Mouse (Mus musculus) olfactory bulb, adult 2 months (tissue): Measurements from ENCODE around the gene Myadml2. TPM values are rescaled to one million over a fixed set of nuclear protein-coding genes. Genes with fewer than 3 reads are reported as not detected.

Source experiments
- H3K27ac ChIP-seq: fragments of 200-500 bp; 2 replicates; pipeline ENCODE4 v1.5.1; 2012; ENCODE audit warnings: low read depth, low read length; ENCODE audit not compliant: insufficient read depth
- H3K4me1 ChIP-seq: fragments of 200-500 bp; 2 replicates; pipeline ENCODE4 v1.6.1; 2012; ENCODE audit warnings: low read length; ENCODE audit not compliant: control insufficient read depth, insufficient read depth
- H3K4me3 ChIP-seq: fragments of 200-500 bp; 2 replicates; pipeline ENCODE4 v1.5.1; 2012; ENCODE audit warnings: mild to moderate bottlenecking, low read depth, low read length, moderate library complexity; ENCODE audit not compliant: insufficient read depth
- CTCF ChIP-seq: fragments of 200-500 bp; IDR thresholded peaks from 2 replicates; pipeline ENCODE4 v1.5.1; 2012; ENCODE audit warnings: low read depth, mild to moderate bottlenecking, low read length, moderate library complexity; ENCODE audit not compliant: insufficient read depth
- POLR2A ChIP-seq: fragments of 200-500 bp; IDR thresholded peaks from 2 replicates; pipeline ENCODE4 v1.6.1; 2012; ENCODE audit warnings: mild to moderate bottlenecking, low read depth, low read length, moderate library complexity; ENCODE audit not compliant: insufficient read depth
- WGBS: fragments of 180-500 bp; shearing (Covaris S2); methylation state at CpG from one replicate; pipeline ENCODE4 v1.1.7; 2018; 5-methylcytosine and 5-hydroxymethylcytosine counted together
- polyA plus RNA-seq: library from polyadenylated mRNA; stranded (reverse); fragments of >200 nt; gene quantifications from 2 replicates; pipeline ENCODE4 v1.2.4, GENCODE M21; 2012; ENCODE audit warnings: low replicate concordance; ENCODE audit not compliant: missing spikeins, insufficient read depth, insufficient read length

Gene Myadml2
- not detected in 2 replicates for polyA plus RNA-seq

GRCm38 (mm10) chr11:120648001-120648476 is at the start of gene Myadml2:
Gene Myadml2, minus strand, starts transcription at chr11:120648158.
- peak within 1 kb of the TSS; percentile 75 for H3K4me3 ChIP-seq
- TF ChIP-seq CTCF (no peak), POLR2A (peak; percentile 64)
- H3K27ac ChIP-seq, result peak within 1 kb of the TSS; percentile 97
- H3K4me1 ChIP-seq, result peaks cover 23% of the 10 kb centered on the region
- 5% methylated on average over 13 of the region's 13 CpGs for WGBS

GRCm38 (mm10) chr11:120697741-120698140 is 49.8 kb upstream of the Myadml2 start:
- TF ChIP-seq CTCF, result no peak
- TF ChIP-seq POLR2A, result no peak
- H3K27ac ChIP-seq, result no peak overlapping the region
- no peak overlapping the region for H3K4me3 ChIP-seq
- WGBS, result 36% methylated on average over 10 of the region's 10 CpGs
- peaks cover 13% of the 10 kb centered on the region for H3K4me1 ChIP-seq

GRCm38 (mm10) chr11:120696568-120696967 is 48.6 kb upstream of the Myadml2 start:
- 93% methylated on average over 6 of the region's 6 CpGs for WGBS
- Histone ChIP-seq H3K4me1 (peaks cover 13% of the 10 kb centered on the region), H3K4me3 (no peak overlapping the region), H3K27ac (no peak overlapping the region)
- TF ChIP-seq POLR2A (no peak), CTCF (no peak)

- Histone ChIP-seq H3K4me3 (no peak overlapping the region), H3K4me1 (peaks cover 13% of the 10 kb centered on the region), H3K27ac (no peak overlapping the region)
- TF ChIP-seq CTCF (no peak), POLR2A (no peak)
- WGBS, result 59% methylated on average over 12 of the region's 12 CpGs
These were observed 47.7 kb upstream of the Myadml2 start for GRCm38 (mm10) chr11:120695641-120696040.

GRCm38 (mm10) chr11:120695184-120695583 is 47.2 kb upstream of the Myadml2 start:
- 45% methylated on average over 4 of the region's 4 CpGs for WGBS
- Histone ChIP-seq H3K4me3 (no peak overlapping the region), H3K27ac (no peak overlapping the region), H3K4me1 (peaks cover 11% of the 10 kb centered on the region)
- TF ChIP-seq POLR2A (no peak), CTCF (no peak)

GRCm38 (mm10) chr11:120693461-120693860 is 45.5 kb upstream of the Myadml2 start:
- WGBS, result 82% methylated on average over 3 of the region's 3 CpGs
- no peak for TF ChIP-seq POLR2A
- TF ChIP-seq CTCF, result no peak
- Histone ChIP-seq H3K4me3 (no peak overlapping the region), H3K27ac (no peak overlapping the region), H3K4me1 (peaks cover 11% of the 10 kb centered on the region)

GRCm38 (mm10) chr11:120692471-120693011 is 44.6 kb upstream of the Myadml2 start:
- Histone ChIP-seq H3K27ac (no peak overlapping the region), H3K4me1 (peaks cover 3% of the 10 kb centered on the region; the same call in 1 of the 2 replicates), H3K4me3 (no peak overlapping the region)
- TF ChIP-seq POLR2A, result no peak
- no peak for TF ChIP-seq CTCF
- WGBS, result 77% methylated on average over 4 of the region's 4 CpGs

- WGBS, result 81% methylated on average over 3 of the region's 3 CpGs
- H3K27ac ChIP-seq, result no peak overlapping the region
- H3K4me1 ChIP-seq, result no peaks in the 10 kb centered on the region; the same call in 1 of the 2 replicates
- TF ChIP-seq CTCF (no peak), POLR2A (no peak)
- no peak overlapping the region for H3K4me3 ChIP-seq
These were observed 41.4 kb upstream of the Myadml2 start for GRCm38 (mm10) chr11:120689365-120689764.

GRCm38 (mm10) chr11:120686650-120687272 is 38.8 kb upstream of the Myadml2 start:
- H3K27ac ChIP-seq, result no peak overlapping the region
- no peak overlapping the region for H3K4me3 ChIP-seq
- H3K4me1 ChIP-seq, result no peaks in the 10 kb centered on the region
- TF ChIP-seq POLR2A (no peak), CTCF (no peak)
- WGBS, result 58% methylated on average over 20 of the region's 20 CpGs

GRCm38 (mm10) chr11:120684660-120685059 is 36.7 kb upstream of the Myadml2 start:
- Histone ChIP-seq H3K27ac (no peak overlapping the region), H3K4me1 (no peaks in the 10 kb centered on the region), H3K4me3 (no peak overlapping the region)
- WGBS, result 93% methylated on average over 2 of the region's 2 CpGs
- TF ChIP-seq POLR2A, result no peak
- no peak for TF ChIP-seq CTCF
